Mouse (Mus musculus) stomach, embryonic 16.5 days (tissue): Measurements from ENCODE around the gene Rbm20. TPM values are rescaled to one million over a fixed set of nuclear protein-coding genes. Genes with fewer than 3 reads are reported as not detected.

Experiments
- ATAC-seq: fragments of 200-750 bp; cut with Nextera tagmentation; 2 replicates; pipeline ENCODE4 v1.8.0; 2017; ENCODE audit warnings: moderate number of reproducible peaks, moderate TSS enrichment; ENCODE audit not compliant: insufficient read depth, low FRiP score
- H3K27ac ChIP-seq: fragments of 300-500 bp; sonication (generic); 2 replicates; pipeline ENCODE4 v1.5.1; 2014; ENCODE audit warnings: low read length
- H3K27me3 ChIP-seq: fragments of 300-500 bp; sonication (generic); 2 replicates; pipeline ENCODE4 v1.6.1; 2014; ENCODE audit warnings: low read length, control low read depth, mixed read lengths; ENCODE audit not compliant: control insufficient read depth, insufficient read depth
- H3K36me3 ChIP-seq: fragments of 300-500 bp; sonication (generic); 2 replicates; pipeline ENCODE4 v1.6.1; 2014; ENCODE audit warnings: low read length; ENCODE audit not compliant: control insufficient read depth, insufficient read depth
- H3K4me1 ChIP-seq: fragments of 300-500 bp; sonication (generic); 2 replicates; pipeline ENCODE4 v1.6.1; 2014; ENCODE audit warnings: low read length, control low read depth, mixed read lengths; ENCODE audit not compliant: control insufficient read depth, insufficient read depth
- H3K4me2 ChIP-seq: fragments of 300-500 bp; sonication (generic); 2 replicates; pipeline ENCODE4 v1.6.1; 2014; ENCODE audit warnings: low read depth, low read length, mixed read lengths
- H3K4me3 ChIP-seq: fragments of 300-500 bp; sonication (generic); replicated peaks from 2 replicates; pipeline ENCODE4 v1.5.1; 2014; ENCODE audit warnings: mild to moderate bottlenecking, low read length
- H3K9ac ChIP-seq: fragments of 300-500 bp; sonication (generic); 2 replicates; pipeline ENCODE4 v1.6.1; 2014; ENCODE audit warnings: low read length
- H3K9me3 ChIP-seq: fragments of 300-500 bp; sonication (generic); replicated peaks from 2 replicates; pipeline ENCODE4 v1.6.1; 2016; ENCODE audit warnings: low read length, control low read depth; ENCODE audit not compliant: control insufficient read depth
- WGBS: fragments of 180-500 bp; shearing (Covaris S2); extraction: QIAGEN DNeasy Blood & Tissue Kit; methylation state at CpG from one replicate; pipeline ENCODE4 v1.1.7; 2014; 5-methylcytosine and 5-hydroxymethylcytosine counted together
- polyA plus RNA-seq: library from polyadenylated mRNA; unstranded; fragments of >200 nt; fragmentation: Nextera tagmentation; extraction: Ambion mirVana; gene quantifications from 2 replicates; pipeline ENCODE4 v1.2.1, GENCODE M21; 2015

The Rbm20 gene
- polyA plus RNA-seq, 1 experiment from 2014 or later = 1.4 TPM

- ATAC-seq = no peak
- Histone ChIP-seq H3K4me2 (no peak overlapping the region), H3K27ac (no peak overlapping the region), H3K4me3 (no peak overlapping the region), H3K4me1 (peaks cover 5% of the 10 kb centered on the region; the same call in 1 of the 2 replicates), H3K9me3 (no peaks in the 10 kb centered on the region), H3K9ac (no peak overlapping the region), H3K27me3 (no peaks in the 10 kb centered on the region), H3K36me3 (no peaks in the 10 kb centered on the region)
- WGBS = 88% methylated on average over 4 of the region's 4 CpGs
These were observed 11.7 kb upstream of the Rbm20 start for GRCm38 (mm10) chr19:53665391-53665790.

- no peaks in the 10 kb centered on the region for H3K36me3 ChIP-seq
- WGBS = 45% methylated on average over 8 of the region's 8 CpGs
These were observed 10.4 kb upstream of the Rbm20 start for GRCm38 (mm10) chr19:53666708-53667107.

GRCm38 (mm10) chr19:53668821-53669220, 8.3 kb upstream of the Rbm20 start:
- no peak for ATAC-seq
- Histone ChIP-seq H3K36me3 (no peaks in the 10 kb centered on the region), H3K27ac (no peak overlapping the region), H3K9ac (no peak overlapping the region), H3K4me3 (no peak overlapping the region), H3K4me1 (no peaks in the 10 kb centered on the region), H3K4me2 (no peak overlapping the region), H3K9me3 (no peaks in the 10 kb centered on the region), H3K27me3 (peaks cover 8% of the 10 kb centered on the region)
- WGBS = 87% methylated on average over 7 of the region's 7 CpGs

More at GRCm38 (mm10) chr19:53666708-53667107, 10.4 kb upstream of the Rbm20 start:
- ATAC-seq = no peak
- Histone ChIP-seq H3K27ac (no peak overlapping the region), H3K27me3 (no peaks in the 10 kb centered on the region), H3K9me3 (no peaks in the 10 kb centered on the region), H3K4me2 (no peak overlapping the region), H3K4me1 (peaks cover 5% of the 10 kb centered on the region; the same call in 1 of the 2 replicates), H3K9ac (no peak overlapping the region), H3K4me3 (no peak overlapping the region)

- H3K9ac ChIP-seq = no peak overlapping the region
- H3K4me3 ChIP-seq = no peak overlapping the region
- no peaks in the 10 kb centered on the region for H3K36me3 ChIP-seq
- H3K27ac ChIP-seq = no peak overlapping the region
- WGBS = 49% methylated on average over 12 of the region's 12 CpGs
- no peaks in the 10 kb centered on the region for H3K9me3 ChIP-seq
- ATAC-seq = no peak
- H3K4me1 ChIP-seq = no peaks in the 10 kb centered on the region
- peaks cover 23% of the 10 kb centered on the region for H3K27me3 ChIP-seq
- no peak overlapping the region for H3K4me2 ChIP-seq
These were observed 6.4 kb upstream of the Rbm20 start for GRCm38 (mm10) chr19:53670625-53671141.

- Histone ChIP-seq H3K4me2 (no peak overlapping the region), H3K9me3 (no peaks in the 10 kb centered on the region), H3K27me3 (peaks cover 28% of the 10 kb centered on the region), H3K4me1 (peaks cover 3% of the 10 kb centered on the region; the same call in 1 of the 2 replicates), H3K9ac (no peak overlapping the region), H3K4me3 (no peak overlapping the region), H3K27ac (no peak overlapping the region), H3K36me3 (no peaks in the 10 kb centered on the region)
- WGBS = 63% methylated on average over 3 of the region's 3 CpGs
- ATAC-seq = no peak
These were observed 5.7 kb upstream of the Rbm20 start for GRCm38 (mm10) chr19:53671432-53671831.

- ATAC-seq = no peak
These were observed 2.8 kb upstream of the Rbm20 start for GRCm38 (mm10) chr19:53674131-53674925.

GRCm38 (mm10) chr19:53676228-53676627, 878 bp upstream of the Rbm20 start:
- WGBS = 1% methylated on average over 26 of the region's 26 CpGs
- no peaks in the 10 kb centered on the region for H3K36me3 ChIP-seq
- H3K9me3 ChIP-seq = no peaks in the 10 kb centered on the region
- peak overlapping the region; percentile 61 for H3K4me3 ChIP-seq
- H3K4me1 ChIP-seq = peaks cover 8% of the 10 kb centered on the region; the same call in 1 of the 2 replicates
- H3K9ac ChIP-seq = no peak overlapping the region
- peak overlapping the region; percentile 100 for H3K4me2 ChIP-seq
- no peak overlapping the region for H3K27ac ChIP-seq
- H3K27me3 ChIP-seq = peaks cover 57% of the 10 kb centered on the region
- ATAC-seq = no peak; the same call in 1 of the 2 replicates

More at GRCm38 (mm10) chr19:53674131-53674925, 2.8 kb upstream of the Rbm20 start:
- no peak overlapping the region for H3K4me3 ChIP-seq
- no peaks in the 10 kb centered on the region for H3K36me3 ChIP-seq
- WGBS = 45% methylated on average over 9 of the region's 9 CpGs
- H3K4me1 ChIP-seq = peaks cover 8% of the 10 kb centered on the region; the same call in 1 of the 2 replicates
- no peaks in the 10 kb centered on the region for H3K9me3 ChIP-seq
- H3K27me3 ChIP-seq = peaks cover 48% of the 10 kb centered on the region
- H3K27ac ChIP-seq = no peak overlapping the region
- no peak overlapping the region for H3K4me2 ChIP-seq
- H3K9ac ChIP-seq = no peak overlapping the region

- Histone ChIP-seq H3K27me3 (peaks cover 45% of the 10 kb centered on the region), H3K4me1 (peaks cover 8% of the 10 kb centered on the region; the same call in 1 of the 2 replicates), H3K4me2 (no peak overlapping the region), H3K27ac (no peak overlapping the region), H3K9me3 (no peaks in the 10 kb centered on the region), H3K36me3 (no peaks in the 10 kb centered on the region), H3K9ac (no peak overlapping the region), H3K4me3 (no peak overlapping the region)
- 96% methylated on average over 9 of the region's 9 CpGs for WGBS
- no peak for ATAC-seq
These were observed 2.1 kb downstream of the Rbm20 start for GRCm38 (mm10) chr19:53679194-53679593.

GRCm38 (mm10) chr19:53679981-53680380, 2.9 kb downstream of the Rbm20 start:
- peaks cover 38% of the 10 kb centered on the region for H3K27me3 ChIP-seq
- H3K36me3 ChIP-seq = no peaks in the 10 kb centered on the region
- H3K4me2 ChIP-seq = no peak overlapping the region
- peaks cover 8% of the 10 kb centered on the region; the same call in 1 of the 2 replicates for H3K4me1 ChIP-seq
- no peak overlapping the region for H3K27ac ChIP-seq
- no peaks in the 10 kb centered on the region for H3K9me3 ChIP-seq
- ATAC-seq = no peak
- H3K9ac ChIP-seq = no peak overlapping the region
- 63% methylated on average over 7 of the region's 7 CpGs for WGBS
- H3K4me3 ChIP-seq = no peak overlapping the region
